Mouse (Mus musculus): ENCODE results near the gene Usmg5.
"Not testable (repeated sequence)": the region's sequence is repeated elsewhere in the genome, so short reads cannot be mapped to it uniquely, and the experiment has no call there.

The Usmg5 gene

DNA sequence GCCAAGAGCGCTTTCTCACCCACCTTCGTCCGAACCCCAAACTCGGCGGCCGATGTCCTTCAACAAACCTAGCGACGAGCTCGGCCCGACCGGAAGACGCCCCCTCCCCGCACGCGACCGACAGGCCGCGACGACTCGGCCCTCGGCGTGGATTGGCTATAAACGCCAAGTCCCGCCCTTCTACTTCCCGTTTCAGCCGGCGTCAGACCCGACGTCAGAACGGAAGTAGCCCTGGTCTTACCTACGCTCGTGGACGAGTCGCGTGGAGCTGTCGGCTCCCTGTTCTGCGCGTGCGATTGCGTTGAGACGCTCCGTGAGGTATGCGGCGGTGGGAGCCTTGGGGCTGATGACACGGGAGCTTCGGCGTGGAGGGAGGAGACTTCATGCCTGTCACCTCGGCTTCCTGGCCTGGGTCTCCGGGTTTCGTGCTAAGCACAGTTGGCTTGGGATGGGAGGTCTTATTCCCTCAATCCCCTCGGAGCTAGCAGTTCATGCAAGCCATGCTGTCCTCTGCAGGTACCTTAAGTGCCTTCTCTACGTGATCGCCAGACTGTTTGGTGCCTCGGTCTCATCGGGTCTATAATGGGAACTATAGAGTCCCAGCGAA lies at the start of gene Usmg5, which contains the start of gene Pdcd11:
Usmg5 (minus strand) TSS at position 98 of the 607 bp plus-strand sequence.
Pdcd11 (plus strand) TSS at position 219 of the 607 bp plus-strand sequence.
- DNase-seq (ENCODE audit: low read depth, low spot score), result peak; percentile 99

DNA sequence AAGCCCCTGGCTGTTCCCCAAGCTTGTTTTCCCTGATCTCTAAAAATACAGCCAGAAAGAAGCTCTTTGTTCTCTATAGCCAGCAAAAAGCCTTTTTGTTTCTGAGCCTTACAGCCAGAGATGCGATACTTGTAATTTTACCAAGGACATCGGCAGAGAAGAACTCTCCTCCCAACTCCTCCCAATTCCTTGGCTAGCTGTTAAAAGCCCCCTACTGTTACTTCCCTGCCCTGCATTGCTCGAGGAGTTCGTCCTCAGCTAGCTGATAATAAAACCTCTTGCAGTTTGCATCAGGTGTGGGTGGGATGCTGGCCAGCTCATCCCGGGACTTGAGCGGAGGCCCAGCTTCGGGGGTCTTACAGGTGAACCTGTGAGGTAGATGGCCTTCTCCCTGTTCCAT lies 49.2 kb upstream of the Usmg5 start:
- not testable (repeated sequence) for DNase-seq (ENCODE audit: low read depth, low spot score)

GRCm38 (mm10) chr19:47137771-47138421 lies 47.4 kb upstream of the Usmg5 start, which contains the start of gene Calhm2:
Gene Calhm2 (minus strand): TSS chr19:47138294.
- DNase-seq (ENCODE audit: low read depth, low spot score), result peak; percentile 80

- DNase-seq (ENCODE audit: low read depth, low spot score), result peak; percentile 87
Measured at GRCm38 (mm10) chr19:47137051-47137581, 46.7 kb upstream of the Usmg5 start.

DNA sequence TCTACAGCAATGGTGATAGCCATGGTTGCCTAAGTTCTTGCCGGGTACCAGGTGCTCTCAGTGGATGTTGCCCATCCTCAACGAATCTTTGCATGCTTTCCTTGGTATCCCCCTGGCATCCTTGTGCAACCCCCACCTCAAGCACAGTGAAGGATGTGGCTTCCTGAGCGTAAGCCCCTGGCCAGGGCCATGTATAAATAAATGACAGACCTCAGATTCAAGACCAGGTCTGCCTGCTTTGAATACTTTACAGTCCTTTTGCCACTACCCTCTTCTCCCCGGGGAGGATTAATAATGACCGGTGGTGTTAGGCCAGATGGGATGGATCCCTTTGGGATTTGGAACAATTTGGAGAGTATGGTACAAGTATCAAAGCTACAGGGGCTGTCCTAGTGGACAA lies 45.7 kb upstream of the Usmg5 start:
- no peak for DNase-seq (ENCODE audit: low read depth, low spot score)

- DNase-seq (ENCODE audit: low read depth, low spot score), result no peak
Measured at GRCm38 (mm10) chr19:47135568-47135967, 45.1 kb upstream of the Usmg5 start.

DNA sequence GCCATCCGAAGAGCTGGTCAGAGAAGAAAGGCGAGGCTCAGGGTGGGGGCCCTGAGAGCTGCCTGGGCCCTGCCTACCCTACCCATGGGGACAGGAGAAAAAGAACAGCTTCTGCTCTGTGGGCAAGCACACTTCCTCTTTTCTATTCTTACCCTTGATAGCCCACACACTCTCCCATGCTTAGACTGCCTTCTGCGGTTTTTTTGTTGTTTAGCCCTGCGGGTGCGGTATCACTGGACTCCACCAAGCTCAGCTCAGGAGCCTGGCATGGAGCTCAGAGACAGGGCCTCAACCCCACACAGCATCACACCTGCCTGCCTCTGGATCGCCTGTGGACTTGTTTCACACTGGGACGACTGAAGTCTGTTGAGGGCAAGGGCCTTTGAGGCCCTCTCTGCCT lies 42.7 kb upstream of the Usmg5 start:
- DNase-seq (ENCODE audit: low read depth, low spot score), result peak; percentile 60

DNA sequence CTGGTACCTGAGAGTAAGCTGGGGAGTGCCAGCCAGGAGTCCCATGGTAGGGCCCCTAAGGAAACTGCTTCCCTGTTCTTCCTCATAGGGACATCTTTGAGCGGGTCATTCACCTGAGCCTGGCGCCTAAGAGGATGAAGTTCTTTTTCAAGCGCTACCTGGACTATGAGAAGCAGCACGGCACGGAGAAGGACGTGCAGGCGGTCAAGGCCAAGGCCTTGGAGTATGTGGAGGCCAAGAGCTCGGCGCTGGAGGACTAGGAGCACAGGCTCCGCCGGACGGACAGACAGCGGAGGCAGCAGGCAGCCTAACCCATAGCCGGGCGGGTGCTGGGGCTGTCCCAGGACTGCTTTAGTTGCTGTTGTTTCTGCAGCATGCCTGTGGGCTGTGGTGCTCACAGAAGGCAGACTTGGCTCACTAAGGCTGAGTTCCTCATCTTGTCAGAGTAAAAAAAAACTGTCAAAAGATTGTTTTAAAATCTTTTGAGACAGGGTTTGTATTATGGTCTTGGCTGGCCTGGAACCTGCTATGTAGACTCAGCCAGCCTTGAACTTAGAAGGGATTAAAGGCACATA lies 40.2 kb upstream of the Usmg5 start:
- DNase-seq (ENCODE audit: low read depth, low spot score), result no peak

DNA sequence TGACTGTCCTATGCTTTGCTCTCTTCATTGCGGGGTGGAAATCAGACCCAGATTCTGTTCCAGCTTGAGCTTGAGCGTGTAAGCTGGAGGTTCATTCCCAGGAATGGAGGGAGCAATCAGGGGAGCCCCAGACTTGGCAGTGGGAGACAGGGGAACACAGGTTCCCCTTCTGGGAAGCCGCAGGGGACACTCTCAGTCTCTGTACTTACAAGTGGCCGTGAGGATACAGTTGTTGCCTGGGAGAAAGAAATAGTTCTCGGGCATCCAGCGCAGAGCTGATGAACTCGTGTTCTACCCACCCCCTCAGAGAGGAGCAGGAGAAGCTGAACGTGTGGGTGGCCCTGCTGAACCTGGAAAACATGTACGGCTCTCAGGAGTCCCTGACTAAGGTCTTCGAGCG lies 38.4 kb upstream of the Usmg5 start:
- DNase-seq (ENCODE audit: low read depth, low spot score), result peak; percentile 40

DNA sequence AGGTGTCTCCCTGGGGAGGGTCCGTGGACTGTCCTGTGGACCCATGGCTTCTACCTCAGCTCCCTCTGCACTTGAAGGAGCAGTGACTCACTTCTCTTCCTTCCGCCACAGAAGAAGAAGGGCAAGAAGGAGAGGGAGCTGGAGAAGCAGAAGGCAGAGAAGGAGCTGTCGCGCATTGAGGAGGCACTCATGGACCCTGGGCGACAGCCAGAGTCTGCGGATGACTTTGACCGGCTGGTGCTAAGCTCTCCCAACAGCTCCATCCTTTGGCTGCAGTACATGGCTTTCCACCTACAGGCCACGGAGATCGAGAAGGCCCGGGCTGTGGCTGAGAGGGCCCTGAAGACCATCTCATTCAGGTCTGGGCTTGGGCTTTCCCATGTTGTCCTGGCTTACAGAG lies 37.7 kb upstream of the Usmg5 start:
- peak; percentile 36 for DNase-seq (ENCODE audit: low read depth, low spot score)

DNA sequence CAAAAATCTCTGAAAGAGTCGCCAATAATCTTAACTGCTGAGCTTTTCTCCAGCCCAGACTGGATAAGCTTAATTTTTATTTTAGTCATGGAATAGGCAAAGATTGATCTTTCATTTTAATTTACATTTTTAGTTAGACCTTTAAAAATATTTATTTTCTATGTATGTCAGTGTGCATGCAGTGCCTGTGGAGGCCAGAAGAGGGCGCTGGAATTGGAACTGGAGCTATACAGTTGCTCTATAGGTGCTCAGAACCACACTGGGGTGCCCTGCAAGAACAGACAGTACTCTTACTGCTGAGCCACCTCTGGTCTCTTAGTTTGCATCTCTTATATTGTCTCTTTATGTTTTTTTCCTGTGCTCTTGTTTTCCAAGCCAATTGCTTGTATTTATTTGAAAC lies 32.4 kb upstream of the Usmg5 start:
- DNase-seq (ENCODE audit: low read depth, low spot score), result peak; percentile 54

DNA sequence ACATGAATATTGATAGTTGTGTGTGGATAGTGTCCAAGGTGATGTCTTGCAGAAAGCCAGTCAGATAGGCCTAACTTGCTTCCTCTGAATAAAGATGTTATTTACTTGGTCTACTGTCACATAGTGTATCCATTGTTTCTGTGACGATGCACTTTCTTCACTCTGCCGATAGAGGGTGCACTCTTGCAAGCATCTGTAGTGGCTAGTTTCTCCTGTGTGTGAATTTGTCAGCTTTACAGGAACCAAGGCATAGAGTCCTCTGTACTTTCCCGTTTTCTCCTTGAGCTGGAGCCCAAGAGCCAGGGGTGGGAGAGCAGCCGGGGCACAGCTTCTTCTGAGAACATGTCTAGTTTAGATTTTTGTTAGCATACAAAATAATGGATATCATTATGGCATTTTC lies 30.6 kb upstream of the Usmg5 start:
- peak; percentile 66 for DNase-seq (ENCODE audit: low read depth, low spot score)

- peak; percentile 55 for DNase-seq (ENCODE audit: low read depth, low spot score)
Measured at GRCm38 (mm10) chr19:47118634-47119033, 28.2 kb upstream of the Usmg5 start.

DNA sequence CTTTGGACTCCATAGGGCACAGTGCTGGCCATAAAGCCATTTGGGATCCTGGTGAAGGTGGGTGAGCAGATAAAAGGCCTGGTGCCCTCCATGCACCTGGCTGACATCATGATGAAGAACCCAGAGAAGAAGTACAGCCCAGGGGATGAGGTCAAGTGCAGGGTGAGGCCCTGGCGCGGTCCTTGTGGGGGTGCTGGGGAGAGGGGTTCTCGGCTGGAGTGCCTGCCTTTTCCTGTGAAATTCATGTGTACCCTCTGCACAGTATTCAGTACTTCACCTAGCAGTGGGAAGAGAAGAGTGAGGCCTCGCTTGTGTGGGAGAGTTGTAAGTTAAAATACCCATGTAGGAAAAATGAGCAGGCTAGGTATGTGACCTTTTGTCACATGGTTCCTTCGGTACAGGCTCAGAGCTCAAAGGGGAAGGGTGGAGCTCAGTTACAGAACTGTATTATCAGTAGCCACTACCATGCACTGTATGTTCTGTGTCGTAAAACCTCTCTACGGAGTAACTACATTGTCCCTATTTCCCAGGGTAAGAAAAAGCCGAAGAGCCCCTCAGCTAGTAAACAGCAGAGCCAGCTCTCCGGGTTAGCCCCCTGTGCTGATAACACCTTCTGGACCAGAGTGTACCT lies 14.3 kb upstream of the Usmg5 start:
- DNase-seq (ENCODE audit: low read depth, low spot score), result no peak

DNA sequence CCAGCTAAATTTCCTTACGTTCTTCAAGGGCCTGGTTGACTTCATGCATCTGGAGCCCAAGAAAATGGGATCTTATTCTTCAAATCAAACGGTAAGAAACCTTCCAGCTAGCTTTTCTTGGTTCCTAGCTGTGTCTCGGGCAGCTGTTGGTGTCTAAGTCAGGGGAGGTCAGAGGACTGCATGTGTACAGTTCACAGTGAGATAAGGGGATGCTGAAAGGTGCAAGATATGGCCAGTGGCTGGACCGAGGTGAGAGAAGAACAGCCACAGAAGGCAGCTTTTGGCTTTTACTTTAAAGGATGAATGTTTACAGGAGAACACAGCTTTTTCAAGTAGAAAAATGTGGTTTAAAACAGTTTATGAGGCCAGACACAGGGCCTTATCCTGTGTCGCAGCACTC lies 10.6 kb upstream of the Usmg5 start:
- no peak for DNase-seq (ENCODE audit: low read depth, low spot score)

DNA sequence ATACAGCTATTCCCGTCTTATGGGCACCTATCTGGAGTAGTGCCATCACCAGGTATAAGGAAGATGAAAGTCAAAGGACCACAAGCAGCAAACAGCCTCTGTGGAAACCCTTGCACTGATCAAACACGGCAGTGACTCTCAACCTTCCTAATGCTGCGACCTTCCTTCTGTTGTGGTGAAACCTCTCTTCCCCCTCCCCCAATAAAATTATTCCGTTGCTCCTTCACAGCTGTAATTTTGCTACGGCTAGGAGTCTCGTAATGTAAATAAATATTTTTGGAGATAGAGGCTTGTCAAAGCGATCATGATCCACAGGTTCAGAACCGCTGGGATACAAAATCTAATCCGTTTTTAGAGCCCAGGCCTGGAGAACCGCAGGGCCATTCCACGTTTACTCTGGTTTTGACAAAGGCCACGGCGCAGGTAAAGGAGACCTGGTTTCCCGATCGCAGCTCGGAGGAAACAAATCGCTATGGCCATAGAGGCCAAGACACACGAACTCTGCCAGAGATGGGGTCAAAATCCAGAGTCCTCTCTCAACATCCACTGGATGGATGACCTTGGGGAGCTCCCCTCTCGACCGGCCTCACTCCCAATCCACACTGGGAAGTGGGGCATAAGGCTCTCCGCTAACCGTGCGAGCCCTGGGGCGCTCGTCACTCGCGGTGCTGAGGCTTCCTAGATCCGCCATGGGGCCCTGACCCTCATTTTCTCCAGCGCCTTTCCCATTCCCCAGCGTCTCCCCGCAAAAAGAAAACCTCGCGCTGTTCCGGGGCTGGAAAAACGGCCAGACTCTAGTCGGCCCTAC lies 525 bp downstream of the Usmg5 start:
- peak; percentile 20 for DNase-seq (ENCODE audit: low read depth, low spot score)

DNA sequence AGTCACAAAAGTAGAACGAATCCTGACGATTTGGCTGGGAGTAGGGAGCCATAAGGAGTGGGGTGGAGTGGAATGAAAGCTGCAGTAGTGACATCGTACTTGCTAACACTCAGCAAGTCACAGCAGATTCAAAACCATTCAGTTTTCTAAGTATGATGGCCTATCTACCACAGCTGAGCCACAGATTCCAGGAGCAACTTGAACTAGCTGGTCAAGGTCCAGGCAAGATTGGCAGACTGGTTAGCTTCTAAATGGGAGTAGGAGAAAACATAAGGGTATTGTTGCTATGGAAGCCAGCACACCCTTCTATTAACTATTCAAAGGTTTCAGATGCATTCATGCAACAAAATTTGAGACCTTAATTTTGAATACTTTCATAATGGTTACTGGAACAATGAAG lies 2.2 kb downstream of the Usmg5 start:
- DNase-seq (ENCODE audit: low read depth, low spot score), result peak; percentile 25

- peak; percentile 93 for DNase-seq (ENCODE audit: low read depth, low spot score)
Measured at GRCm38 (mm10) chr19:47067924-47068611, 22.4 kb downstream of the Usmg5 start.

GRCm38 (mm10) chr19:47067096-47067882 lies 23.2 kb downstream of the Usmg5 start, which contains the start of gene Taf5:
Gene Taf5 (plus strand): TSS chr19:47067746.
- DNase-seq (ENCODE audit: low read depth, low spot score), result peak; percentile 99

DNA sequence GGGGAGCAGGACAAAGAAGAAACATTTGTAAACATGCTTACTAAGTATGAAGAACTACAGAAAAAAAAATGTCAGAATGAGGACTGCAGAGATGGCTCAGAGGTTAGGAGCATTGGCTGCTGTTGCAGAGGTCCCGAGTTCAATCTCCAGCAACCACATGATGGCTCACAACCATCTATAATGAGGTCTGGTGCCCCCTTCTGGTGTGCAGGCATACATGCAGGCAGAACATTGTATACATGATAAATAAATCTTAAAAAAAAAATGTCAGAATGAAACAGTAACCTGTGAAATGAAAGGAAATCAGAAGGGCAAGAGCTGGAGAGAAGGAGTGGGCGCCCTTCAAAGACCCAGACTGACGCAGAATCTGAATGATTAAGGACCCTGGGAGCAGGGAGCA lies 24.6 kb downstream of the Usmg5 start:
- no peak for DNase-seq (ENCODE audit: low read depth, low spot score)

Data from brain, adult 2 months (tissue).